In genomic region chr1:172432587-172432955, GRCm38 (mm10) we compare ENCODE assay signal across 23 mouse cellular contexts. TPM values are rescaled to one million over a fixed set of nuclear protein-coding genes. Genes with fewer than 3 reads are reported as not detected.
DNase-seq lines count a peak whose midpoint lies in the region; ATAC-seq and TF ChIP-seq lines count a peak whose summit lies in the region.
"Had no signal": no experiment of that assay in that cellular context is flagged by ENCODE, and none has a peak within 500 bp of the region (broad histone marks: within the 10 kb centered on the region; RNA-seq: fewer than 3 reads in every experiment).

No protein-coding gene starts in this region.

- no peak for TF ChIP-seq CTCF in gastrocnemius, adult 2 months (IDR thresholded peaks at IDR 0.05)
- no peak for TF ChIP-seq CTCF in kidney, postnatal 0 days (IDR thresholded peaks at IDR 0.05; ENCODE audit: low read depth)

- WGBS in heart, embryonic 13.5 days, result 47% methylated on average over 3 of the region's 3 CpGs
- WGBS in kidney, postnatal 0 days, result 28% methylated on average over 3 of the region's 3 CpGs
- 66% methylated on average over 3 of the region's 3 CpGs for WGBS in intestine, embryonic 16.5 days

- H3K9me3 ChIP-seq in heart, embryonic 13.5 days, result peaks cover 5% of the 10 kb centered on the region; the same call in 1 of the 2 replicates
- no peaks in the 10 kb centered on the region for H3K9me3 ChIP-seq in kidney, postnatal 0 days (replicated peaks; ENCODE audit: low read length)
- H3K9me3 ChIP-seq in intestine, embryonic 16.5 days (ENCODE audit: control insufficient read depth, low read length), result no peaks in the 10 kb centered on the region
- H3K9me3 ChIP-seq: embryonic facial prominence, embryonic 13.5 days; forebrain, embryonic 13.5 days; hindbrain, embryonic 12.5 days; limb, embryonic 13.5 days; liver, embryonic 12.5 days; midbrain, embryonic 13.5 days; neural tube, embryonic 12.5 days had no signal

- H3K4me3 ChIP-seq in gastrocnemius, adult 2 months, result no peak overlapping the region
- H3K4me3 ChIP-seq in heart, embryonic 13.5 days, result no peak overlapping the region
- no peak overlapping the region for H3K4me3 ChIP-seq in kidney, postnatal 0 days (replicated peaks; ENCODE audit: low read depth, low read length)
- H3K4me3 ChIP-seq in intestine, embryonic 16.5 days (ENCODE audit: low read length), result no peak overlapping the region
- H3K4me3 ChIP-seq: embryonic facial prominence, embryonic 13.5 days; forebrain, embryonic 13.5 days; hindbrain, embryonic 12.5 days; limb, embryonic 13.5 days; liver, embryonic 12.5 days; midbrain, embryonic 13.5 days; neural tube, embryonic 12.5 days had no signal

- H3K9ac ChIP-seq in heart, embryonic 13.5 days, result no peak overlapping the region
- no peak overlapping the region for H3K9ac ChIP-seq in kidney, postnatal 0 days (ENCODE audit: low read depth, low read length)
- H3K9ac ChIP-seq in intestine, embryonic 16.5 days (ENCODE audit: low read depth, low read length), result no peak overlapping the region
- H3K9ac ChIP-seq: embryonic facial prominence, embryonic 13.5 days; forebrain, embryonic 13.5 days; hindbrain, embryonic 12.5 days; limb, embryonic 13.5 days; liver, embryonic 12.5 days; midbrain, embryonic 13.5 days; neural tube, embryonic 12.5 days had no signal

- intact Hi-C loops in gastrocnemius, adult 2 months (cut with DNase I), result no loop called here
- intact Hi-C loops in heart, postnatal 36 days (cut with DNase I), result loop anchor here (2.0 kb wide), 1 partner anchor 20 kb away; no protein-coding TSS in a partner anchor

- peak overlapping the region; percentile 21; the same call in 1 of the 2 replicates for H3K4me2 ChIP-seq in heart, embryonic 13.5 days
- H3K4me2 ChIP-seq in kidney, postnatal 0 days (ENCODE audit: low read length), result no peak overlapping the region
- peak overlapping the region; percentile 22; the same call in 1 of the 2 replicates for H3K4me2 ChIP-seq in intestine, embryonic 16.5 days (ENCODE audit: low read depth, low read length)
- H3K4me2 ChIP-seq: embryonic facial prominence, embryonic 13.5 days; forebrain, embryonic 13.5 days; hindbrain, embryonic 12.5 days; limb, embryonic 13.5 days; liver, embryonic 12.5 days; midbrain, embryonic 13.5 days; neural tube, embryonic 12.5 days had no signal

- no peak for ATAC-seq in heart, embryonic 13.5 days (ENCODE audit: extremely low read depth, insufficient number of reproducible peaks, low FRiP score, low TSS enrichment)
- ATAC-seq in kidney, postnatal 0 days (replicated peaks; ENCODE audit: low FRiP score, low read depth), result no peak
- peak; percentile 6; the same call in 1 of the 2 replicates for ATAC-seq in intestine, embryonic 16.5 days
- ATAC-seq: activated CD4-positive, CD25-positive, alpha-beta regulatory T cell, adult 4 months; forebrain, embryonic 13.5 days; liver, embryonic 12.5 days; midbrain, embryonic 13.5 days had no signal

- H3K36me3 ChIP-seq in heart, embryonic 13.5 days, result no peaks in the 10 kb centered on the region
- no peaks in the 10 kb centered on the region for H3K36me3 ChIP-seq in kidney, postnatal 0 days (ENCODE audit: insufficient read depth, low read length)
- no peaks in the 10 kb centered on the region for H3K36me3 ChIP-seq in intestine, embryonic 16.5 days (ENCODE audit: control insufficient read depth, insufficient read depth, low read length)
- H3K36me3 ChIP-seq: embryonic facial prominence, embryonic 13.5 days; hindbrain, embryonic 12.5 days; limb, embryonic 13.5 days; liver, embryonic 12.5 days; midbrain, embryonic 13.5 days; neural tube, embryonic 12.5 days had no signal

- peaks cover 50% of the 10 kb centered on the region for H3K4me1 ChIP-seq in heart, embryonic 13.5 days
- peaks cover 23% of the 10 kb centered on the region; the same call in 1 of the 2 replicates for H3K4me1 ChIP-seq in kidney, postnatal 0 days (replicated peaks; ENCODE audit: insufficient read depth, low read length)
- peaks cover 31% of the 10 kb centered on the region for H3K4me1 ChIP-seq in intestine, embryonic 16.5 days (ENCODE audit: control insufficient read depth, insufficient read depth, low read length)
- H3K4me1 ChIP-seq: forebrain, embryonic 13.5 days; hindbrain, embryonic 12.5 days; midbrain, embryonic 13.5 days; neural tube, embryonic 12.5 days had no signal

- no peak for DNase-seq in gastrocnemius, adult 2 months
- DNase-seq in gastrocnemius, postnatal 10 days, result no peak
- DNase-seq in heart, postnatal 36 days, result no peak
- DNase-seq in kidney, postnatal 0 days (ENCODE audit: low spot score), result peak; percentile 18
- DNase-seq in kidney, postnatal 14 days, result no peak
- DNase-seq in cerebellum, adult 11-12 months, result no peak
- DNase-seq: adrenal gland, adult 8-10 months; cerebellum, adult 2 months; cerebellum, postnatal 36 days; embryo, embryonic 11 days; retina, postnatal 1 day; right cerebral cortex, postnatal 25 days; thymus, postnatal 36 days had no signal

- no peaks in the 10 kb centered on the region for H3K27me3 ChIP-seq in heart, embryonic 13.5 days (replicated peaks)
- H3K27me3 ChIP-seq in kidney, postnatal 0 days (ENCODE audit: insufficient read depth, low read length), result no peaks in the 10 kb centered on the region
- H3K27me3 ChIP-seq in intestine, embryonic 16.5 days (replicated peaks; ENCODE audit: control insufficient read depth, insufficient read depth, low read length), result no peaks in the 10 kb centered on the region
- H3K27me3 ChIP-seq: embryonic facial prominence, embryonic 13.5 days; forebrain, embryonic 13.5 days; hindbrain, embryonic 12.5 days; limb, embryonic 13.5 days; neural tube, embryonic 12.5 days had no signal

- H3K27ac ChIP-seq in gastrocnemius, adult 2 months, result peak overlapping the region; percentile 70
- peak overlapping the region; percentile 53 for H3K27ac ChIP-seq in heart, embryonic 13.5 days (replicated peaks)
- H3K27ac ChIP-seq in kidney, postnatal 0 days, result peak overlapping the region; percentile 66
- H3K27ac ChIP-seq in intestine, embryonic 16.5 days (ENCODE audit: low read length), result peak overlapping the region; percentile 68
- H3K27ac ChIP-seq: embryonic facial prominence, embryonic 13.5 days; forebrain, embryonic 13.5 days; hindbrain, embryonic 12.5 days; limb, embryonic 13.5 days; liver, embryonic 12.5 days; midbrain, embryonic 13.5 days; neural tube, embryonic 12.5 days had no signal

RNA-seq across cellular contexts. Expression of gene Slamf9, which starts 42.6 kb away (rescaled TPM):
- total RNA-seq in gastrocnemius, adult 2 months (2021), result under 1 TPM in 1 of 2 experiments, not detected in 1; 0.22 TPM
- under 1 TPM; 0.42 to 0.72 TPM for total RNA-seq in gastrocnemius, postnatal 10 days (2021)
- 1.2 and 1.3 TPM in 2 replicates for polyA plus RNA-seq in heart, embryonic 13.5 days (2015; fragmentation: Nextera tagmentation; extraction: Ambion mirVana)
- 1 to 10 TPM; 1.1 to 1.5 TPM for total RNA-seq in heart, postnatal 36 days (2021)
- 1.3 and 2.3 TPM in 2 replicates for polyA plus RNA-seq in kidney, postnatal 0 days (2015; fragmentation: Nextera tagmentation; extraction: Ambion mirVana)
- polyA plus RNA-seq in intestine, embryonic 16.5 days (2015; fragmentation: Nextera tagmentation; extraction: Ambion mirVana), result 1.6 and 2.3 TPM in 2 replicates
- polyA plus RNA-seq: embryonic facial prominence, embryonic 13.5 days had no signal

RNA-seq across cellular contexts. Expression of gene Igsf9, which starts 49.0 kb away (rescaled TPM):
- under 1 TPM in 1 of 2 experiments, not detected in 1; 0.67 TPM for total RNA-seq in gastrocnemius, adult 2 months (2021)
- total RNA-seq in gastrocnemius, postnatal 10 days (2021), result under 1 TPM; 0.56 to 0.86 TPM
- polyA plus RNA-seq in heart, embryonic 13.5 days (2015; fragmentation: Nextera tagmentation; extraction: Ambion mirVana), result 9.2 and 9.6 TPM in 2 replicates
- under 1 TPM; 0.75 to 0.76 TPM for total RNA-seq in heart, postnatal 36 days (2021)
- polyA plus RNA-seq in kidney, postnatal 0 days (2015; fragmentation: Nextera tagmentation; extraction: Ambion mirVana), result 12.5 and 13.3 TPM in 2 replicates
- 109 and 110 TPM in 2 replicates for polyA plus RNA-seq in intestine, embryonic 16.5 days (2015; fragmentation: Nextera tagmentation; extraction: Ambion mirVana)
- polyA plus RNA-seq: activated CD4-positive, CD25-positive, alpha-beta regulatory T cell, adult 4 months had no signal

RNA-seq across cellular contexts. Expression of gene Pigm, which starts 56.2 kb away (rescaled TPM):
- total RNA-seq in gastrocnemius, adult 2 months (2021), result 1 to 10 TPM; 3.8 to 3.9 TPM
- total RNA-seq in gastrocnemius, postnatal 10 days (2021), result 1 to 10 TPM; 5.6 to 6.9 TPM
- 4.4 and 4.7 TPM in 2 replicates for polyA plus RNA-seq in heart, embryonic 13.5 days (2015; fragmentation: Nextera tagmentation; extraction: Ambion mirVana)
- 1 to 10 TPM; 4.4 to 4.8 TPM for total RNA-seq in heart, postnatal 36 days (2021)
- 5.8 and 6.1 TPM in 2 replicates for polyA plus RNA-seq in kidney, postnatal 0 days (2015; fragmentation: Nextera tagmentation; extraction: Ambion mirVana)
- 5.0 and 5.6 TPM in 2 replicates for polyA plus RNA-seq in intestine, embryonic 16.5 days (2015; fragmentation: Nextera tagmentation; extraction: Ambion mirVana)
